Mouse (Mus musculus) liver, embryonic 14.5 days (tissue): Measurements from ENCODE around the gene Tdp2. TPM values are rescaled to one million over a fixed set of nuclear protein-coding genes. Genes with fewer than 3 reads are reported as not detected.

Experiments used
- ATAC-seq: fragments of 200-750 bp; cut with Nextera tagmentation; 2 replicates; pipeline ENCODE4 v1.8.0; 2017; ENCODE audit warnings: moderate number of reproducible peaks, mild to moderate bottlenecking, moderate library complexity; ENCODE audit not compliant: insufficient read depth
- DNase-seq, 3 experiments: peaks; one replicate each; pipeline ENCODE4 v3.0.0-alpha.2; 2012 to 2013; ENCODE audit warnings: low read depth in 3 of 3, low spot score in 3 of 3
- H3K27ac ChIP-seq: fragments of 300-500 bp; sonication (generic); 2 replicates; pipeline ENCODE4 v1.5.1; 2014; ENCODE audit warnings: moderate library complexity, mild to moderate bottlenecking, control low read depth, inconsistent platforms
- H3K27me3 ChIP-seq: fragments of 300-500 bp; sonication (generic); 2 replicates; pipeline ENCODE4 v1.6.1; 2014; ENCODE audit warnings: mild to moderate bottlenecking, low read length, moderate library complexity; ENCODE audit not compliant: control insufficient read depth, insufficient read depth
- H3K36me3 ChIP-seq: fragments of 300-500 bp; sonication (generic); replicated peaks from 2 replicates; pipeline ENCODE4 v1.6.1; 2014; ENCODE audit warnings: low read depth; ENCODE audit not compliant: control insufficient read depth, insufficient read depth
- H3K4me1 ChIP-seq, 2 experiments: fragments of 200-500 bp in 1 of 2; fragments of 300-500 bp in 1 of 2; sonication (generic) in 1 of 2; replicated peaks; 2 replicates each; pipeline ENCODE4 v1.6.1; 2012 to 2014; ENCODE audit warnings: antibody characterized with exemption in 1 of 2, inconsistent platforms in 1 of 2, low read length in 1 of 2; ENCODE audit not compliant: control insufficient read depth in 2 of 2, insufficient read depth in 2 of 2
- H3K4me2 ChIP-seq: fragments of 300-500 bp; sonication (generic); 2 replicates; pipeline ENCODE4 v1.6.1; 2014; ENCODE audit warnings: low read depth, mild to moderate bottlenecking, control low read depth, moderate library complexity
- H3K4me3 ChIP-seq, 2 experiments: fragments of 200-500 bp in 1 of 2; fragments of 300-500 bp in 1 of 2; sonication (generic) in 1 of 2; 2 replicates each; pipeline ENCODE4 v1.5.1; 2012 to 2014; ENCODE audit warnings: low read depth in 2 of 2, low read length in 2 of 2, mild to moderate bottlenecking in 2 of 2, control low read depth in 1 of 2, inconsistent platforms in 1 of 2, moderate library complexity in 1 of 2; ENCODE audit not compliant: insufficient read depth in 1 of 2
- H3K9ac ChIP-seq: fragments of 300-500 bp; sonication (generic); replicated peaks from 2 replicates; pipeline ENCODE4 v1.6.1; 2014; ENCODE audit warnings: mild to moderate bottlenecking, control low read depth, moderate library complexity
- H3K9me3 ChIP-seq: fragments of 300-500 bp; sonication (generic); 2 replicates; pipeline ENCODE4 v1.6.1; 2016; ENCODE audit warnings: low read length, mixed read lengths; ENCODE audit not compliant: control insufficient read depth
- CTCF ChIP-seq: IDR thresholded peaks from 2 replicates; pipeline ENCODE4 v1.5.1; 2016; ENCODE audit warnings: antibody characterized with exemption, low read depth, control low read depth
- EP300 ChIP-seq: IDR thresholded peaks from 2 replicates; pipeline ENCODE4 v1.6.1; 2016; ENCODE audit warnings: antibody characterized with exemption, low read depth
- WGBS: fragments of 180-500 bp; shearing (Covaris S2); extraction: QIAGEN DNeasy Blood & Tissue Kit; methylation state at CpG from one replicate; pipeline ENCODE4 v1.1.7; 2014; ENCODE audit not compliant: insufficient replicate concordance; 5-methylcytosine and 5-hydroxymethylcytosine counted together
- polyA plus RNA-seq, 2 experiments: library from polyadenylated mRNA; depleted of rRNA in 1 of 2; stranded (reverse) in 1 of 2; unstranded in 1 of 2; fragments of >200 nt; fragmentation: Nextera tagmentation in 1 of 2; extraction: Ambion mirVana in 1 of 2; gene quantifications; 2 replicates each; pipeline versions ENCODE4 v1.2.1 to v1.2.3; 2012 to 2014

Gene Tdp2
- polyA plus RNA-seq, 2 experiments, result 21.8 to 25.0 TPM

DNA sequence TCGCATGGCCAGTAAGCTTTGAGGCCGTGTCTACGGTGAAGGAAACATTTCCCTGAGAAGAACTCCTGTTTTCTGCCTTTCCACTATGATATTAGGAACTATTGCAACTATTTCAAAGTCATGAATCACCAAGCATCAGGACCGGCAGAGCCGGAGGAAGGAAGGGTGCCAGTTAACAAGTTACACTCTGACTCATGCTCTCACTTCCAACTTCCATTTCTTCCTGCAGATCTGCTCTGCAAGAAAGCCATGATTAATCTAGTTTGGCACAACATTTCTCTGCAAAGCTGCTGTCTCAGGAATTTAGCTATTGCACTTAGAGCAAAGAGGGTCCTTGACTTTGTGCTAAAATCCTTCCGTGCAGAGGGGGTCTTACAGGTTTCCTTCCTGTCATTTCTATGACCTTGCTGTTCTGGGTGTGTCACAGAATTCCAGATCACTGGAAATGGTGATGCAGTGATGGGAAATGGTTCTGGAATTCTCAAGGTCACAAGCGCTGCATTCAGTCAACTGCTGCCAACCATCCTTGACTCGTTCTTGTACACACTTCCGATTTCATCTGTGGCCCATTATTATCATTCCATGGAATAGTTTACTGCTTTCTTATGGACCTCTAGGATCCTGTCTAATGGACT lies 39.0 kb upstream of the Tdp2 start:
- DNase-seq (no peak), ATAC-seq (no peak)
- Histone ChIP-seq H3K4me2 (no peak overlapping the region), H3K36me3 (no peaks in the 10 kb centered on the region), H3K9me3 (no peaks in the 10 kb centered on the region), H3K27me3 (no peaks in the 10 kb centered on the region), H3K27ac (no peak overlapping the region), H3K9ac (no peak overlapping the region), H3K4me3 (no peak overlapping the region), H3K4me1 (0 out of 4 replicates have a peak, but pooled peaks cover 0 to 6% of the 10 kb centered on the region in 2 experiments)
- WGBS, result 57% methylated on average over 9 of the region's 9 CpGs
- TF ChIP-seq EP300, result no peak
- no peak for TF ChIP-seq CTCF

DNA sequence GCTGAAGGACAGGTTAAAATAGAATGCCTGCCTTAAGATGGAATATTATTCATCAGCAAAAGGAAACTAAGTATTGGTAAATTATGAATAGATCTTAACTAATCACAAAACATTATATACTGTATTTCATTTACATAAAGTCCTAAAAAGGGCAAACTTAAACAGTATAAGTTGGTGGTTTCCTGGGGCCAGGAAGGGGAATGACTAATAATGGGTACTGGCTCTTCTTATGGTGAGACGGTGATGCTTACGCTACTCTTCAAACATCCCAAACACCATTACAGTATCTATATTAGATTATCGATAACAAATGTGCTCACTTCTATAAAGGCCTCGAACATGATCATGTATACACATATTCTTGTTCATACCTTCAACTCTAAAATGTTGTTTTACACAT lies 32.8 kb upstream of the Tdp2 start:
- H3K4me3 ChIP-seq, result no peak overlapping the region
- H3K4me1 ChIP-seq, result peaks cover 7 to 11% of the 10 kb centered on the region in 2 experiments
- DNase-seq, result no peak
- H3K9me3 ChIP-seq, result no peaks in the 10 kb centered on the region
- no peak overlapping the region for H3K27ac ChIP-seq
- TF ChIP-seq EP300, result no peak
- TF ChIP-seq CTCF, result no peak
- no peak overlapping the region for H3K4me2 ChIP-seq
- no peak for ATAC-seq
- no peak overlapping the region for H3K9ac ChIP-seq
- peaks cover 4% of the 10 kb centered on the region; the same call in 1 of the 2 replicates for H3K36me3 ChIP-seq
- 87% methylated on average over 4 of the region's 4 CpGs for WGBS
- no peaks in the 10 kb centered on the region for H3K27me3 ChIP-seq

DNA sequence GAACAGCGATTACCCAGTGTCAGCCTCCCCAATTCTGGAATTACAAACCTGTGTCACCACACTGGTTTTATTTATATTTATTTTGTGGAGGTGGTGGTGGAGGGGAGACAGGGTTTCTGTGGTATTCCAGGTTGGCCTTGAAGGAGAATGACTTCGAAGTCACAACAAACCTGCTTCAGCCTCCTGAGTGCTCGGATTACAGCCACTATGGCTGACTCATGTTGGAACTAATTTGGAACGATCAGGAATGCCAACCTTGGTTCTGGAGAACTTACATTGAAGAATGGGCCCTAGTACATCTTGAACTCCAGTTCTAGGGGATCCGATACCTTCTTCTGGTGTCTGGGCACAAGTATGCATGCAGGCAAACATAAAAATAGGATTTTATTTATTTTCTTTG lies 32.1 kb upstream of the Tdp2 start:
- no peak for ATAC-seq
- H3K9me3 ChIP-seq, result no peaks in the 10 kb centered on the region
- peaks cover 7 to 14% of the 10 kb centered on the region in 2 experiments for H3K4me1 ChIP-seq
- peak overlapping the region in 1 of 2 experiments; percentile 95; a peak in 3 of 4 replicates for H3K4me3 ChIP-seq
- peaks cover 9% of the 10 kb centered on the region for H3K36me3 ChIP-seq
- H3K27me3 ChIP-seq, result no peaks in the 10 kb centered on the region
- TF ChIP-seq CTCF, result no peak
- WGBS, result 74% methylated on average over 5 of the region's 5 CpGs
- peak overlapping the region; percentile 94 for H3K27ac ChIP-seq
- H3K4me2 ChIP-seq, result peak overlapping the region; percentile 99
- H3K9ac ChIP-seq, result peak overlapping the region; percentile 100
- DNase-seq, result no peak

DNA sequence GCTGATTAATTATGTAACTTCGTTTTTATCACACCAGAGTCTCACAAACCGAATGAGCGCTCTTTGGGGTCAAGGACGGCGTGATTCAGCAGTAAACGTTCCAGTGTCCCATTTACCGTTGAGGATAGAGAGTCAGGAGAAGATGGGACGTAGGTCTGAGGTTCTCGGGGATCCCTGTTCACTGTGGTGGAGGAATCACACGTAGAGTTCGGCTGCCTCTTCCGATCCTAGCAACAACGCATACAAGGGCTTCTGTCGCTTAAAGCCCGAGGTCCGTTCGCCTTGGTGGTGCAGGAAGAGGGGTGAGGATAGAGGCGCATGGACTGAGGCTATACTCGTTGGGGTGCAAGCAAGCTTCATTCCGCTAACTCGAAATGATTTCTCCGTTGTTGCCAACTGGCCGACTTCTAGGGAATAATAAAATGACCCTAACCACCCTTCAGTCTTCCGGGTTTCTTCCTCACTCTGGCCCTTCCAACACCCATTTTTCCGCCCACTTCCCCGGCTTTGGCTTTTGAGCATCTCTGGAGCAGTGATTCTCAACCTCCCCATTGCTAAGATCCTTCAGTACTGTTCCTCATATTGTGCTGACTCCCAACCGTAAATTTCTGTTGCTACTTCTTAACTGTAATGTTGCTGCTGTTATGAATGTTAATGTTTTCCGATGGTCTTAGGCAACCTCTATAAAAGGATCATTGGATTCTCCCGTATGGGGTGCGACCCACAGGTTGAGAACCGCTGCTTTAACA lies 31.4 kb upstream of the Tdp2 start:
- H3K4me2 ChIP-seq, result peak overlapping the region; percentile 99
- WGBS, result under 1% methylated on average over 31 of the region's 31 CpGs
- H3K9ac ChIP-seq, result peak overlapping the region; percentile 100
- H3K36me3 ChIP-seq, result peaks cover 13% of the 10 kb centered on the region
- TF ChIP-seq EP300, result no peak
- TF ChIP-seq CTCF, result no peak; the same call in 1 of the 2 replicates
- no peaks in the 10 kb centered on the region for H3K9me3 ChIP-seq
- peak overlapping the region; percentile 93 to 95 for H3K4me3 ChIP-seq
- peak overlapping the region; percentile 94 for H3K27ac ChIP-seq
- DNase-seq (peak in 2 of 3 experiments; percentile 56 to 66), ATAC-seq (peak; percentile 12)
- H3K27me3 ChIP-seq, result no peaks in the 10 kb centered on the region
- H3K4me1 ChIP-seq, result peaks cover 10 to 14% of the 10 kb centered on the region in 2 experiments

DNA sequence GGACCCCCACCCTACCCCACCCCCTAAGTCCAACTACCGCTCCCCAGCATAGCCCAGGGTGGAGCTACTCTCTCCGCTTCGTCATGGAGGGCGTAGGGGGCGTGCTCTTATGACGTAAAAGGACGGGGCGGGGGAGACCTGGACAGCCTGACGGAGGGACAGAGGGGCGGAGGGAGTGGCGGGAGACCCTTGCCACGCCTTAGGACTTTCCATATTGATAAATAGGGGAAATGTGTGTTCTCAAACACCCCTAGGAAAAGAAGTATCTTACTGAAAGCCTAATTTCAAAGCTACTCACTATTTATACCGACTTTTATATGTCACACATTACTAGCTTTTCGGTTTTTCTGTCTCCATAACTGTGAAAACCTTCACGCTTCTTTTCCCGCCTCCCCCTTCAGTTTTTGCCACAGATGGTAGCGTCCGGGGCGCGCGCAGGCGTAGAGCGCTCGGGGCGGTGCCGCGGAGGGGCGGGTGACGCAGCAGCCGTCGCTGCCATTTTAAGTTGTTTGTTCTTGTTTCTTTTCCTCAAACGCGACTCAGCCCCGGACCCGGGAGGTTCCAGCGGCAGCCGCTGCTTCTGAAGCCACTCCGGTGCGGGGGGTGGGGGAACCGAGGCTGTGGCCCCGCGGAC lies 30.7 kb upstream of the Tdp2 start:
- 0 out of 2 replicates have a peak, but pooled peaks have one; percentile 11 for TF ChIP-seq CTCF
- peak; percentile 64 for TF ChIP-seq EP300
- Histone ChIP-seq H3K9me3 (no peaks in the 10 kb centered on the region), H3K36me3 (peaks cover 20% of the 10 kb centered on the region), H3K4me3 (peak overlapping the region; percentile 93 to 95), H3K4me1 (peaks cover 13 to 14% of the 10 kb centered on the region in 2 experiments), H3K27me3 (no peaks in the 10 kb centered on the region), H3K4me2 (peak overlapping the region; percentile 99), H3K9ac (peak overlapping the region; percentile 100), H3K27ac (peak overlapping the region; percentile 94)
- peak; percentile 97 for DNase-seq
- WGBS, result under 1% methylated on average over 42 of the region's 42 CpGs
- peak; percentile 91 for ATAC-seq
